Mouse (Mus musculus) inflammation-experienced regulatory T-cells (primary cell): Measurements from ENCODE around the gene Lypd1. TPM values are rescaled to one million over a fixed set of nuclear protein-coding genes. Genes with fewer than 3 reads are reported as not detected.

Experiments
- polyA plus RNA-seq, 2 experiments: library from polyadenylated mRNA; unstranded; fragments of 100-300 nt; shearing (Covaris generic); gene quantifications; one replicate each; pipeline ENCODE4 v1.2.1; 2017

The Lypd1 gene
- polyA plus RNA-seq: under 1 TPM; 0.11 to 0.42 TPM

GRCm38 (mm10) chr1:125912601-125913600, at the start of gene Lypd1:
Gene Lypd1 (minus strand): TSS chr1:125913101.

Other genes starting within 250 kb of the Lypd1 start
- gene Gpr39, start 236.1 kb downstream of the Lypd1 start, polyA plus RNA-seq: under 1 TPM in 1 of 2 experiments, not detected in 1; 0.26 TPM